Mouse (Mus musculus) heart, embryonic 15.5 days (tissue): Measurements from ENCODE around the gene Xrcc1. TPM values are rescaled to one million over a fixed set of nuclear protein-coding genes. Genes with fewer than 3 reads are reported as not detected.
"Not testable (repeated sequence)": the region's sequence is repeated elsewhere in the genome, so short reads cannot be mapped to it uniquely, and the experiment has no call there.

Source experiments
- ATAC-seq: fragments of 200-750 bp; cut with Nextera tagmentation; replicated peaks from 2 replicates; pipeline ENCODE4 v1.8.0; 2017; ENCODE audit warnings: low read depth, moderate TSS enrichment; ENCODE audit not compliant: insufficient number of reproducible peaks, insufficient read depth, low FRiP score
- H3K27ac ChIP-seq: fragments of 300-500 bp; sonication (generic); 2 replicates; pipeline ENCODE4 v1.5.1; 2015; ENCODE audit warnings: mild to moderate bottlenecking, inconsistent platforms
- H3K27me3 ChIP-seq: fragments of 300-500 bp; sonication (generic); 2 replicates; pipeline ENCODE4 v1.6.1; 2015; ENCODE audit warnings: inconsistent platforms
- H3K36me3 ChIP-seq: fragments of 300-500 bp; sonication (generic); 2 replicates; pipeline ENCODE4 v1.6.1; 2015; ENCODE audit warnings: mild to moderate bottlenecking, inconsistent platforms
- H3K4me1 ChIP-seq: fragments of 300-500 bp; sonication (generic); replicated peaks from 2 replicates; pipeline ENCODE4 v1.6.1; 2015; ENCODE audit warnings: inconsistent platforms
- H3K4me2 ChIP-seq: fragments of 300-500 bp; sonication (generic); 2 replicates; pipeline ENCODE4 v1.6.1; 2015; ENCODE audit warnings: inconsistent platforms, mild to moderate bottlenecking, moderate library complexity
- H3K4me3 ChIP-seq: fragments of 300-500 bp; sonication (generic); 2 replicates; pipeline ENCODE4 v1.5.1; 2015; ENCODE audit warnings: mild to moderate bottlenecking, inconsistent platforms
- H3K9ac ChIP-seq: fragments of 300-500 bp; sonication (generic); 2 replicates; pipeline ENCODE4 v1.6.1; 2015; ENCODE audit warnings: mild to moderate bottlenecking, inconsistent platforms
- H3K9me3 ChIP-seq: fragments of 300-500 bp; sonication (generic); replicated peaks from 2 replicates; pipeline ENCODE4 v1.6.1; 2016; ENCODE audit warnings: inconsistent platforms
- WGBS: fragments of 180-500 bp; shearing (Covaris S2); methylation state at CpG from one replicate; pipeline ENCODE4 v1.1.7; 2015; ENCODE audit warnings: mixed read lengths; 5-methylcytosine and 5-hydroxymethylcytosine counted together
- polyA plus RNA-seq: library from polyadenylated mRNA; unstranded; fragments of >200 nt; fragmentation: Nextera tagmentation; extraction: Ambion mirVana; gene quantifications from 2 replicates; pipeline ENCODE4 v1.2.1, GENCODE M21; 2015

Gene Xrcc1
- polyA plus RNA-seq, 1 experiment from 2014 or later, result 56.6 TPM

DNA sequence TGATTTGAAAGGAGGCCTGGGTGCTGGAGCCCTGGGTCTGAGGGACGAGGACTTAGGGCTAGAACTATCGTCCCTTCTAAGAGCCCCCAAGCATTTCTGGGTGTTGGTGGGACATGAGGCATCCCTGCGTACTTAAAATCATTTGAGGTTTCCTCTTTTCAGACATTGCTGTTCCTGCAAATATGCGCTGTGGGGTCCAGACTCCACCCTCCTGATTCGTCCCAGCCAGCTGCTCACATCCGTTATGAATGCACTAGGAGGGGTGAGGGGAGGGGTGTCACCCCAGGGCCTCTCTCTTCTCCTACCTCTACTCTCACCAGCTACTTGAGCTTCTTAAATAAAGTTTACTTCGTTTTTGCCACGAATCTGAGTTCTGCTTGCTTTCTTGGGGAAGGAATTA lies 62.5 kb downstream of the Xrcc1 start:
- no peak overlapping the region for H3K4me2 ChIP-seq
- no peaks in the 10 kb centered on the region for H3K9me3 ChIP-seq
- no peak overlapping the region for H3K27ac ChIP-seq
- no peak overlapping the region for H3K4me3 ChIP-seq
- peaks cover 52% of the 10 kb centered on the region for H3K27me3 ChIP-seq
- no peak for ATAC-seq
- peaks cover 23% of the 10 kb centered on the region for H3K4me1 ChIP-seq
- H3K36me3 ChIP-seq, result no peaks in the 10 kb centered on the region
- H3K9ac ChIP-seq, result no peak overlapping the region
- 70% methylated on average over 8 of the region's 8 CpGs for WGBS

GRCm38 (mm10) chr7:24610144-24610878 lies 64.2 kb downstream of the Xrcc1 start, which contains the start of gene Phldb3:
TSS of gene Phldb3 (plus strand) at chr7:24610763.
- peaks cover 23% of the 10 kb centered on the region for H3K4me1 ChIP-seq
- ATAC-seq, result peak; percentile 16; the same call in 1 of the 2 replicates
- WGBS, result 5% methylated on average over 24 of the region's 27 CpGs
- H3K36me3 ChIP-seq, result no peaks in the 10 kb centered on the region
- no peaks in the 10 kb centered on the region for H3K9me3 ChIP-seq
- peak within 1 kb of the TSS; percentile 75 for H3K4me2 ChIP-seq
- no peak within 1 kb of the TSS; the same call in 1 of the 2 replicates for H3K27ac ChIP-seq
- peaks cover 56% of the 10 kb centered on the region for H3K27me3 ChIP-seq
- H3K4me3 ChIP-seq, result peak within 1 kb of the TSS; percentile 55
- H3K9ac ChIP-seq, result peak within 1 kb of the TSS; percentile 25

DNA sequence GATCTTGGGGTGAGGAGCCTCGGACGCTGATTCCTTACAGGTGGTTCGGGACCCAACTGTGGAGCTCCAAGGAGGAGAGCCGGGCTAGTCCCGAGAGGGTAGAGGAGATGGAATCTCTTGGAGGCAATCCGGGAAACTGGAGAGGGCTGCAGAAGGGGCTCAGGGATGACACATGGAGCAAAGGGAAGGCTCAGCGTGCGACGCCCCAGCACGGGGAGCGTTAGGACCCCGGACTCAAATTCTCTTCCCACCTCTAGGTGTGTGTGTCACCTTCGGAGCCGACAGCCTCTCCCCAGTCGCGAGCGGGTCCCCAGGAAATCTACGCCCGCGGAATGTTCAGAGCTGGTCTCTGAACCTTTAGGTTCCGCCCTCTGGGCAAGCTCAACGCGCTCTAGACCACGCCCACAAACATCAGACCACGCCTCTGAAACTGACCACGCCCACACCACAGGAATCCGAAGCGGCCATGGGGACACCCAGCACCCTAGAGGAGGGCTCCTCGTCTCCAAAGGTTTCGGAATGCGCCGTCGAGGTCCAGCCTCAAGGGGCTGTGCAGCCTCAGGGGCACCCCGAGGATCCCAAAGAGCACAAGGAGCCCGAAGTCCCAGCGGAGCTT lies 64.9 kb downstream of the Xrcc1 start:
- Histone ChIP-seq H3K9ac (peak overlapping the region; percentile 25), H3K4me2 (peak overlapping the region; percentile 75), H3K27me3 (peaks cover 56% of the 10 kb centered on the region), H3K36me3 (no peaks in the 10 kb centered on the region), H3K4me1 (peaks cover 23% of the 10 kb centered on the region), H3K4me3 (peak overlapping the region; percentile 55), H3K9me3 (no peaks in the 10 kb centered on the region), H3K27ac (no peak overlapping the region)
- peak; percentile 37 for ATAC-seq
- 1% methylated on average over 36 of the region's 36 CpGs for WGBS

GRCm38 (mm10) chr7:24611709-24612108 lies 65.6 kb downstream of the Xrcc1 start:
- 13% methylated on average over 7 of the region's 7 CpGs for WGBS
- H3K27ac ChIP-seq, result no peak overlapping the region
- peaks cover 56% of the 10 kb centered on the region for H3K27me3 ChIP-seq
- H3K9ac ChIP-seq, result peak overlapping the region; percentile 25; the same call in 1 of the 2 replicates
- no peak for ATAC-seq
- peak overlapping the region; percentile 75 for H3K4me2 ChIP-seq
- peak overlapping the region; percentile 55 for H3K4me3 ChIP-seq
- H3K9me3 ChIP-seq, result no peaks in the 10 kb centered on the region
- peaks cover 23% of the 10 kb centered on the region for H3K4me1 ChIP-seq
- H3K36me3 ChIP-seq, result no peaks in the 10 kb centered on the region

GRCm38 (mm10) chr7:24612308-24612910 lies 66.3 kb downstream of the Xrcc1 start:
- Histone ChIP-seq H3K9ac (no peak overlapping the region), H3K27ac (no peak overlapping the region), H3K4me2 (peak overlapping the region; percentile 51), H3K36me3 (no peaks in the 10 kb centered on the region), H3K9me3 (no peaks in the 10 kb centered on the region), H3K4me3 (peak overlapping the region; percentile 26; the same call in 1 of the 2 replicates), H3K4me1 (peaks cover 23% of the 10 kb centered on the region), H3K27me3 (peaks cover 56% of the 10 kb centered on the region)
- ATAC-seq, result no peak
- WGBS, result 6% methylated on average over 27 of the region's 27 CpGs

- Histone ChIP-seq H3K27ac (no peak overlapping the region), H3K9ac (no peak overlapping the region), H3K4me2 (no peak overlapping the region), H3K9me3 (no peaks in the 10 kb centered on the region), H3K4me1 (peaks cover 23% of the 10 kb centered on the region), H3K27me3 (peaks cover 45% of the 10 kb centered on the region), H3K36me3 (no peaks in the 10 kb centered on the region), H3K4me3 (no peak overlapping the region)
- 56% methylated on average over 13 of the region's 13 CpGs for WGBS
- no peak for ATAC-seq
Observed at GRCm38 (mm10) chr7:24614816-24615215, 68.7 kb downstream of the Xrcc1 start.

DNA sequence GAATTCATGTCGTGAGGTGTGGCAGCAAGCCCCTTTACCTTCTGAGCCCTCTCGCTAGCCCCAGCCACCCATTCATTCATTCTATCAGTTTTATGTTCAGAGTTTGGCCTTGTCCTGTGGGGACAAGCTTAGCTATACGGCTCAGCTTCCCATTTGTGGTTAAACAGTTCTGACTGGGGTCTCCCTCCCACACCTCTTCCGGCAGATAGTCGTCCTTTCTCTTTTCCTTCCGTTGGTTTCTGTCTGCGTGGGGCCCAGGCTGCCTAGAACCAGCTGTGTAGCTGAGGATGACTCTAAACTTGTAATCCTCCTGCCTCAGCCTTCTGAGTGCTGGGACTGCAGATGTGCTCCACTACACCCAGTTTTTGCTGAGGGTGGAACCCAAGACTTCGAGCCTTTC lies 71.7 kb downstream of the Xrcc1 start:
- H3K27ac ChIP-seq, result no peak overlapping the region
- H3K4me2 ChIP-seq, result no peak overlapping the region
- no peaks in the 10 kb centered on the region for H3K36me3 ChIP-seq
- no peak for ATAC-seq
- peaks cover 17% of the 10 kb centered on the region for H3K27me3 ChIP-seq
- 71% methylated on average over 8 of the region's 8 CpGs for WGBS
- H3K9me3 ChIP-seq, result no peaks in the 10 kb centered on the region
- no peak overlapping the region for H3K4me3 ChIP-seq
- H3K4me1 ChIP-seq, result peaks cover 1% of the 10 kb centered on the region; the same call in 1 of the 2 replicates
- H3K9ac ChIP-seq, result no peak overlapping the region

- not testable (repeated sequence) for H3K36me3 ChIP-seq, H3K27ac ChIP-seq, H3K9me3 ChIP-seq, ATAC-seq, H3K4me3 ChIP-seq, H3K4me1 ChIP-seq, H3K9ac ChIP-seq, H3K4me2 ChIP-seq
- peaks cover 10% of the 10 kb centered on the region for H3K27me3 ChIP-seq
- 86% methylated on average over 8 of the region's 8 CpGs for WGBS
Observed at GRCm38 (mm10) chr7:24618374-24618773, 72.3 kb downstream of the Xrcc1 start.

- 55% methylated on average over 13 of the region's 13 CpGs for WGBS
- H3K27me3 ChIP-seq, result peaks cover 7% of the 10 kb centered on the region; the same call in 1 of the 2 replicates
- H3K36me3 ChIP-seq, result no peaks in the 10 kb centered on the region
- H3K9ac ChIP-seq, result no peak overlapping the region
- no peak overlapping the region for H3K4me3 ChIP-seq
- ATAC-seq, result no peak
- H3K27ac ChIP-seq, result no peak overlapping the region
- H3K4me1 ChIP-seq, result no peaks in the 10 kb centered on the region
- no peaks in the 10 kb centered on the region for H3K9me3 ChIP-seq
- no peak overlapping the region for H3K4me2 ChIP-seq
Observed at GRCm38 (mm10) chr7:24619671-24620397, 73.7 kb downstream of the Xrcc1 start.

DNA sequence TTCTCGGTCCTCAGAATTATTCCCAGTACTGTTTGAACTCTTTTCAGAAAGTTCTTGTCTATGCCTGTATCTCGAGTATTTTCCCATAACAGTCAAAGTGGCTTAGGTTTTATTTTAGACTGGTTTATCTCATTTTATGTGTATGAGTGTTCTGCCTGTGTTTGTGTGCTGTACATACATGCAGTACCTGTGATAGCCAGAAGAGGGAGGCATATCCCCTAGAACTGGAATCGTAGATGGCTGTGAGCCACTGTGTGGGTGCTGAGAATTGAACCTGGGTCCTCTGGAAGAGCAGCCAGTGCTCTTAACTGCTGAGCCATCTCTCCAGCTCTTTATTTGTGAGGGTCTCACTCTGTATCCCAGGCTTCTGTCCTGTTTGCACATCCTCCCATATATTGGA lies 75.1 kb downstream of the Xrcc1 start:
- 77% methylated on average over 3 of the region's 3 CpGs for WGBS
- no peaks in the 10 kb centered on the region for H3K4me1 ChIP-seq
- H3K4me2 ChIP-seq, result no peak overlapping the region
- no peak overlapping the region for H3K9ac ChIP-seq
- no peak overlapping the region for H3K27ac ChIP-seq
- no peaks in the 10 kb centered on the region for H3K9me3 ChIP-seq
- H3K4me3 ChIP-seq, result no peak overlapping the region
- H3K36me3 ChIP-seq, result no peaks in the 10 kb centered on the region
- H3K27me3 ChIP-seq, result 0 out of 2 replicates have a peak, but pooled peaks cover 5% of the 10 kb centered on the region
- no peak for ATAC-seq

GRCm38 (mm10) chr7:24622967-24623366 lies 76.9 kb downstream of the Xrcc1 start:
- Histone ChIP-seq H3K4me2 (no peak overlapping the region), H3K36me3 (no peaks in the 10 kb centered on the region), H3K9me3 (no peaks in the 10 kb centered on the region), H3K4me3 (no peak overlapping the region), H3K27me3 (0 out of 2 replicates have a peak, but pooled peaks cover 5% of the 10 kb centered on the region), H3K4me1 (no peaks in the 10 kb centered on the region), H3K9ac (no peak overlapping the region), H3K27ac (no peak overlapping the region)
- WGBS, result 76% methylated on average over 6 of the region's 6 CpGs
- ATAC-seq, result no peak
